Mouse (Mus musculus): ENCODE data around the gene Sucla2. TPM values are rescaled to one million over a fixed set of nuclear protein-coding genes. Genes with fewer than 3 reads are reported as not detected.
A peak's percentile ranks its signal among the peaks of the same experiment; 100 is the strongest.

The Sucla2 gene
- polyA plus RNA-seq, 1 experiment from 2014 or later = 111 TPM

DNA sequence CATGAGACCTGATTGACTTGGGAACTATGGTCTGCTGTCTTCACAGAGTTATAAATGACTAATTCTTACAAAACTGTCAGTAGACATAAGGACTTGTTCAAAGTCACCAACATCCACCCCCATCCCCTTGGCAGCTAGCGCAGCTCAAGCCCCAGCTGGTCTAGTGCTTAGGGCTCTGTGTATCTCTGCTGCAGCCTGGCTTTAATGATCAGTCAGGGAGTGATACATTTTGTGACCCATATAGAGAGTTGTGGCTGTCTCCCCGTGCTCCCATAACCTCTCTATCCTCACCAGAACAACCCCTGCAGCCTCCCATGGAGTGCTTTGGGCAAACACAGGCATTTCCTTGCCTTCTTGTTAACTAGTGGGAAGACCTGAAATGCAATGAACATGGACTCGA is 95.8 kb downstream of the Sucla2 start:
- no peak for ATAC-seq

DNA sequence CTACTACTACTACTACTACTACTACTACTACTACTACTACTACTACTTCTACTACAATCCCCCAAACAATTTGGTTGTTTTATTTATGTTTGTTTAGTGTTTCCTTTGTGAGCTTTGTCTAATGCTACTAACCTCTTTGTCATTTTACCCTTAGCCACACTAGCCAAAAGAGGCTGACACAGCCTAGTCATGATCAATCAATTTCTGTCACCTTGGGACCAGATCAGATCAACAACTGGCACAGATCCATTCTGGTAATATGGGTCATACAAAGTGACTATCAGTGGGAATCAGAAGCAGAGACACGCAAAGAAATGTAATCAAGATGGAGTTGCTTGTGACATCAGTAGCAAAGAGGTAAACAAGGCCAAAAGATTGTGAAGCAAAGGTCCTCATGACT is 97.9 kb downstream of the Sucla2 start:
- H3K4me3 ChIP-seq (ENCODE audit: low read depth, low read length) = no peak overlapping the region
- no peak for ATAC-seq
- H3K27ac ChIP-seq (ENCODE audit: low read depth, low read length) = no peak overlapping the region
- no peak overlapping the region for H3K9ac ChIP-seq (ENCODE audit: low read length)
- no peaks in the 10 kb centered on the region for H3K27me3 ChIP-seq (replicated peaks; ENCODE audit: control insufficient read depth, insufficient read depth, low read length)
- H3K9me3 ChIP-seq (replicated peaks; ENCODE audit: control insufficient read depth, low read length) = no peaks in the 10 kb centered on the region; the same call in 1 of the 2 replicates
- H3K4me2 ChIP-seq (ENCODE audit: low read length) = no peak overlapping the region
- H3K4me1 ChIP-seq (ENCODE audit: control insufficient read depth, insufficient read depth, low read length) = no peaks in the 10 kb centered on the region
- H3K36me3 ChIP-seq (ENCODE audit: control insufficient read depth, insufficient read depth, low read length) = no peaks in the 10 kb centered on the region
- WGBS = 87% methylated on average over 1 of the region's 1 CpGs
- DNase-seq (ENCODE audit: low spot score) = no peak

More for the DNA sequence above, 95.8 kb downstream of the Sucla2 start:
- no peaks in the 10 kb centered on the region for H3K27me3 ChIP-seq (replicated peaks; ENCODE audit: control insufficient read depth, insufficient read depth, low read length)
- H3K4me3 ChIP-seq (ENCODE audit: low read depth, low read length) = no peak overlapping the region
- no peaks in the 10 kb centered on the region for H3K36me3 ChIP-seq (ENCODE audit: control insufficient read depth, insufficient read depth, low read length)
- 81% methylated on average over 3 of the region's 3 CpGs for WGBS
- H3K27ac ChIP-seq (ENCODE audit: low read depth, low read length) = no peak overlapping the region
- DNase-seq (ENCODE audit: low spot score) = no peak
- no peaks in the 10 kb centered on the region; the same call in 1 of the 2 replicates for H3K9me3 ChIP-seq (replicated peaks; ENCODE audit: control insufficient read depth, low read length)
- H3K4me2 ChIP-seq (ENCODE audit: low read length) = no peak overlapping the region
- H3K9ac ChIP-seq (ENCODE audit: low read length) = no peak overlapping the region
- H3K4me1 ChIP-seq (ENCODE audit: control insufficient read depth, insufficient read depth, low read length) = no peaks in the 10 kb centered on the region

DNA sequence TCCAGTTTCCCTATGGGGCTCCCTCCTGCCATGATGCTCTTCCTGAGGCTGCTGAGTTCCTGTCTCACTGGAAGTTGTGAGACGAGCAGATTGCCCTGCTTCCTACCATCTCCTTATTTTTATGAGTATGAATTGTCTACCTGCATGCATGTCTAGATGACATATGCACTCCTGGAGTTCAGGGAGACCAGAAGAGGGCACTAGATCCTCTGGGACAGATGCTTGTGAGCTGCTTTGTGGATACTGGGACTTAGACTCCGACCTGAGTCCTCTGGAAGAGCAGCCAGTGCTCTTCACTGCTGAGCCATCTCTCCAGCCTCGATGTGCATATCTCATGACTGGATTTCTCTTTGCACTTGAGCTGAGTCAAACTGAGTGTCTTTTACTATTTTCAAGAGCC is 100.3 kb downstream of the Sucla2 start:
- no peak for DNase-seq (ENCODE audit: low spot score)
- H3K36me3 ChIP-seq (ENCODE audit: control insufficient read depth, insufficient read depth, low read length) = no peaks in the 10 kb centered on the region
- H3K4me1 ChIP-seq (ENCODE audit: control insufficient read depth, insufficient read depth, low read length) = no peaks in the 10 kb centered on the region
- H3K9me3 ChIP-seq (replicated peaks; ENCODE audit: control insufficient read depth, low read length) = no peaks in the 10 kb centered on the region
- no peak overlapping the region for H3K4me3 ChIP-seq (ENCODE audit: low read depth, low read length)
- no peak overlapping the region for H3K4me2 ChIP-seq (ENCODE audit: low read length)
- H3K27ac ChIP-seq (ENCODE audit: low read depth, low read length) = no peak overlapping the region
- H3K27me3 ChIP-seq (replicated peaks; ENCODE audit: control insufficient read depth, insufficient read depth, low read length) = no peaks in the 10 kb centered on the region
- 72% methylated on average over 3 of the region's 3 CpGs for WGBS
- H3K9ac ChIP-seq (ENCODE audit: low read length) = no peak overlapping the region
- ATAC-seq = no peak

DNA sequence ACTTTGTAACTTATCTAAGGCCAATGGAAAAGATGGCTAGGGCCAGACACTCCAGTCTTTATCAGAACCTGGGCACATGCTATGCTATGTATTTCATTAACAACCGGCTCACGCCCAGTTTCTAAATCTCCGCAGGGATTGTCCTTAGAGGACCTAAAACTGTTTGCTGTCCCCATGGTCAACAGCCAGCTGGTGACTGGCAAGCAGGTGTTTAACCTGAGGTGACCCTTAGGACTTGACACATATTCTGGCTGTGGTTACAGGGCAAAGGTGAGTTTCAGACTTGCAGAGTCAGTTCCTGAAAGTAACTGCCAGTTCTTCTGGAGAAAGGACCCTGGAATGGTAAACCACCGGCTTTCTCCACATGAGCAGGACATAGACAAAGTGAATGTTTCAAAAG is 106.4 kb downstream of the Sucla2 start:
- H3K4me1 ChIP-seq (ENCODE audit: control insufficient read depth, insufficient read depth, low read length) = no peaks in the 10 kb centered on the region
- H3K27me3 ChIP-seq (replicated peaks; ENCODE audit: control insufficient read depth, insufficient read depth, low read length) = no peaks in the 10 kb centered on the region
- WGBS = 97% methylated on average over 4 of the region's 4 CpGs
- no peak for DNase-seq (ENCODE audit: low spot score)
- no peak overlapping the region for H3K4me2 ChIP-seq (ENCODE audit: low read length)
- H3K9ac ChIP-seq (ENCODE audit: low read length) = no peak overlapping the region
- ATAC-seq = no peak
- no peaks in the 10 kb centered on the region for H3K36me3 ChIP-seq (ENCODE audit: control insufficient read depth, insufficient read depth, low read length)
- no peak overlapping the region for H3K4me3 ChIP-seq (ENCODE audit: low read depth, low read length)
- H3K9me3 ChIP-seq (replicated peaks; ENCODE audit: control insufficient read depth, low read length) = no peaks in the 10 kb centered on the region
- no peak overlapping the region for H3K27ac ChIP-seq (ENCODE audit: low read depth, low read length)

DNA sequence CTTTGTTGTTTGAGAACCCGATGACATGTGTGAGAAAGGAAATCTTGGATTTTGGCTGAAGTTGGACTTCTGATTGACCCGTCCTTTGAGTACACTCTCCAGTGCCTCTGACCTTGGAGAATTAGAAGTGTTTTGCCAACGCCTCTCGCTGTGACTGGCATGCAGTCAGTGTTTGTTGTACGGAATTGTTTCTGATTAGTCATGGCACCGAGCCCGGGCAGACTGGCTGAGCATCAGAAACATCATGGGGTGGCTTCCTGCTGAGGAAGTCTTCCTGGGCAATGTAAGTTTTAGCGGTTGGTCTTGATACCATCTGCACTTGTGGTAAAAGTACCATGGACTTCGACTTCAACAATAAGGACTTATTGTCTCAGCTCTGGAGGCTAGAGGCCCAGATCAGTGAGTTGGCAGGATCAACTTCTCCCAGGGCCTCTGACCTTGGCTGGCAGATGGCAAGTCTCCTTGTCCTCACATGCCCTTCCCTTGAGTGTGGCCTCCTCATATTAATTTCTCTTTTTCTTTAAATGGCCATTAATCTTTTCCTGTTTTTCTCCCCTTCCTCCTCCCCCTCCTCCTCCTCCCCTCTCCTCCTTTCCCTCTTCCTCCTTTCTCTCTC is 107.6 kb downstream of the Sucla2 start:
- H3K4me2 ChIP-seq (ENCODE audit: low read length) = no peak overlapping the region
- H3K27ac ChIP-seq (ENCODE audit: low read depth, low read length) = no peak overlapping the region
- no peaks in the 10 kb centered on the region for H3K27me3 ChIP-seq (replicated peaks; ENCODE audit: control insufficient read depth, insufficient read depth, low read length)
- no peak overlapping the region for H3K4me3 ChIP-seq (ENCODE audit: low read depth, low read length)
- no peaks in the 10 kb centered on the region for H3K36me3 ChIP-seq (ENCODE audit: control insufficient read depth, insufficient read depth, low read length)
- H3K9ac ChIP-seq (ENCODE audit: low read length) = no peak overlapping the region
- no peaks in the 10 kb centered on the region for H3K9me3 ChIP-seq (replicated peaks; ENCODE audit: control insufficient read depth, low read length)
- ATAC-seq (peak; percentile 55; the same call in 1 of the 2 replicates), DNase-seq (ENCODE audit: low spot score) (peak; percentile 61)
- H3K4me1 ChIP-seq (ENCODE audit: control insufficient read depth, insufficient read depth, low read length) = no peaks in the 10 kb centered on the region
- 56% methylated on average over 9 of the region's 9 CpGs for WGBS

DNA sequence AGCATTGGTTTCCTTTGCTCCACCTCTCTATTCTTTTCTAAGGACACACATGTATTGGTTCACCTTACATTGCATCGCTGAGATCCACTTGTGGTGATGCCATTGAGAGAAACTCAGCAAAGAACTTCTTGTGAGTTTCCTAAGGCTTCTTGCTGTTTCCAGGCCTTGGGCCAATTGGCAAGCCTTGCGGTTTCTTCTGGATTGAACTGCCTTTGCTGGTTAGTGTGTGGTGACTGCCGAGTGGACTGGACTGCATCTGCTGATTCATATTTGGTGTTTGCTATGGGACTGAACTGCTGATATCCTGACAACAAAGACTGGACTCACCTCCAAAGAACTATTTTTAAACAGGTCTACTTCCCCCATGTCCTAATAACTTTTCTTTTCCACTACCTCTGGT is 109.2 kb downstream of the Sucla2 start:
- ATAC-seq = no peak
- H3K36me3 ChIP-seq (ENCODE audit: control insufficient read depth, insufficient read depth, low read length) = no peaks in the 10 kb centered on the region
- no peak overlapping the region for H3K27ac ChIP-seq (ENCODE audit: low read depth, low read length)
- H3K27me3 ChIP-seq (replicated peaks; ENCODE audit: control insufficient read depth, insufficient read depth, low read length) = no peaks in the 10 kb centered on the region
- DNase-seq (ENCODE audit: low spot score) = no peak
- WGBS = 96% methylated on average over 3 of the region's 3 CpGs
- no peaks in the 10 kb centered on the region for H3K4me1 ChIP-seq (ENCODE audit: control insufficient read depth, insufficient read depth, low read length)
- H3K4me2 ChIP-seq (ENCODE audit: low read length) = no peak overlapping the region
- no peak overlapping the region for H3K9ac ChIP-seq (ENCODE audit: low read length)
- no peak overlapping the region for H3K4me3 ChIP-seq (ENCODE audit: low read depth, low read length)
- H3K9me3 ChIP-seq (replicated peaks; ENCODE audit: control insufficient read depth, low read length) = no peaks in the 10 kb centered on the region

DNA sequence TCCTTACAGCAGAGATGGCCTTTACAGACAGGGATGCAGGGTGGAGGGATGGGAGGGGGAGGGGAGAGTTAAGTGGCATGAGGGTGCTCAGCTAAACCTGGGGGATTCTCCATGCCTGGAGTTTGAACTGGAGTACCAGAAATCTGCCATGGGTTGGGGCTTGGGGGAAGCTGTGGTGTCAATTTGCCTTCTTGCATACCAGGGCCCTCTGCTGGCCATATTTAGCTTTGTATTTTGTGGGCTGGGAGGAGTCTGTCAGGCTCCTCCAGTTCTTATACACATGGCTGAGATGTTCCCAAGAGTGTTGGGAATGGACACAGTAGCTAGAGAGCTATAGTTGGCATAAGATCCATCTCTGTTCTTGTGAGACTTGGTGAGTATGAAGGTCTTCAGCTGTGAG is 112.3 kb downstream of the Sucla2 start:
- Histone ChIP-seq H3K4me3 (ENCODE audit: low read depth, low read length) (no peak overlapping the region), H3K27me3 (replicated peaks; ENCODE audit: control insufficient read depth, insufficient read depth, low read length) (no peaks in the 10 kb centered on the region), H3K9me3 (replicated peaks; ENCODE audit: control insufficient read depth, low read length) (no peaks in the 10 kb centered on the region), H3K4me2 (ENCODE audit: low read length) (no peak overlapping the region), H3K27ac (ENCODE audit: low read depth, low read length) (no peak overlapping the region), H3K4me1 (ENCODE audit: control insufficient read depth, insufficient read depth, low read length) (no peaks in the 10 kb centered on the region), H3K36me3 (ENCODE audit: control insufficient read depth, insufficient read depth, low read length) (no peaks in the 10 kb centered on the region), H3K9ac (ENCODE audit: low read length) (no peak overlapping the region)
- DNase-seq (ENCODE audit: low spot score) (no peak), ATAC-seq (no peak)

Other genes starting within 250 kb of the Sucla2 start
- 27.2 and 28.5 TPM in 2 replicates for gene Rb1, start 199.5 kb upstream of the Sucla2 start, polyA plus RNA-seq (2014; fragmentation: Nextera tagmentation; extraction: Ambion mirVana)
- 754 and 783 TPM in 2 replicates for gene Itm2b, start 140.0 kb upstream of the Sucla2 start, polyA plus RNA-seq (2014; fragmentation: Nextera tagmentation; extraction: Ambion mirVana)
- gene Med4, start 15.3 kb upstream of the Sucla2 start, polyA plus RNA-seq (2014; fragmentation: Nextera tagmentation; extraction: Ambion mirVana) = 99.3 and 100.0 TPM in 2 replicates
- gene Nudt15, start 22.9 kb downstream of the Sucla2 start, polyA plus RNA-seq (2014; fragmentation: Nextera tagmentation; extraction: Ambion mirVana) = 8.2 and 9.1 TPM in 2 replicates
- not detected in 2 replicates for gene Gm21750, start 135.9 kb downstream of the Sucla2 start, polyA plus RNA-seq (2014; fragmentation: Nextera tagmentation; extraction: Ambion mirVana)

Data from forebrain, embryonic 14.5 days (tissue).